Mouse (Mus musculus): ENCODE measurements around the gene Retreg1.

- no peak for TF ChIP-seq EP300 (IDR thresholded peaks at IDR 0.05; ENCODE audit: low read depth)
- TF ChIP-seq CTCF (IDR thresholded peaks at IDR 0.05; ENCODE audit: low read depth), result no peak
These were observed 48.9 kb upstream of the Retreg1 start for GRCm38 (mm10) chr15:25794123-25794522.

Data from liver, embryonic 14.5 days (tissue).